Mouse (Mus musculus) testis, adult 2 months (tissue): ENCODE data around the gene Tenm1. TPM values are rescaled to one million over a fixed set of nuclear protein-coding genes. Genes with fewer than 3 reads are reported as not detected.

ENCODE experiments used
- H3K27ac ChIP-seq: fragments of 200-500 bp; 2 replicates; pipeline ENCODE4 v1.5.1; 2012; ENCODE audit warnings: low read depth, low read length; ENCODE audit not compliant: control insufficient read depth, insufficient read depth
- H3K27me3 ChIP-seq: fragments of 200-500 bp; 2 replicates; pipeline ENCODE4 v1.6.1; 2012; ENCODE audit warnings: mild to moderate bottlenecking, low read length, moderate library complexity; ENCODE audit not compliant: control insufficient read depth, insufficient read depth
- H3K36me3 ChIP-seq: fragments of 200-500 bp; 2 replicates; pipeline ENCODE4 v1.6.1; 2012; ENCODE audit warnings: mild to moderate bottlenecking, low read length; ENCODE audit not compliant: control insufficient read depth, insufficient read depth
- H3K4me1 ChIP-seq: fragments of 200-500 bp; 2 replicates; pipeline ENCODE4 v1.6.1; 2012; ENCODE audit warnings: low read length; ENCODE audit not compliant: control insufficient read depth, insufficient read depth
- H3K4me3 ChIP-seq: fragments of 200-500 bp; 2 replicates; pipeline ENCODE4 v1.5.1; 2012; ENCODE audit warnings: low read depth, mild to moderate bottlenecking, low read length, moderate library complexity, mixed read lengths; ENCODE audit not compliant: control insufficient read depth
- CTCF ChIP-seq: fragments of 200-500 bp; IDR thresholded peaks from 2 replicates; pipeline ENCODE4 v1.5.1; 2012; ENCODE audit warnings: low read depth, mild to moderate bottlenecking, inconsistent platforms, low read length, moderate library complexity; ENCODE audit not compliant: control insufficient read depth, insufficient read depth, insufficient replicate concordance
- POLR2A ChIP-seq: fragments of 200-500 bp; IDR thresholded peaks from 2 replicates; pipeline ENCODE4 v1.6.1; 2012; ENCODE audit warnings: low read depth, mild to moderate bottlenecking, inconsistent platforms, low read length, moderate library complexity; ENCODE audit not compliant: control insufficient read depth
- polyA plus RNA-seq: library from polyadenylated mRNA; depleted of rRNA; stranded (reverse); fragments of >200 nt; gene quantifications from 2 replicates; pipeline ENCODE4 v1.2.3, GENCODE M21; 2012

The Tenm1 gene
- polyA plus RNA-seq, 1 experiment, result 0.02 TPM

DNA sequence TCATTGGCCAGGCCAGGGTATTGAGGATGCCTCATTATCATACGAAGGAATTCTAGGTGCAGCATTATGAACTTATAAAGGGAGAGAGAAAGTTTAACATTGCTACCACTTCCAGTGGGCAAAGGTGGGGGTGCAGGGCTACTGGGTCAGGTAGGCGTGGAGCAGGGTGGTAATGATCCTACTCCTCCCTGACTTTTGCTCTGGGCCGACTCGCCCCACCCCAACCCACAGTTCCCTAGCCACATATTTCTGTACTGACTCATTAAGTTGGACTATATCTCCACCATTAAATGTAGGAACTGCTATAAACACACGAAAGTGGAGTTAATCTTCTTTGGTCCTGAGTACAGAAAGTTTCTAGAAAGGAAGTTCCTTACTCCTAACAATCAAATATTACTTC is 40.8 kb downstream of the Tenm1 start:
- H3K36me3 ChIP-seq, result no peaks in the 10 kb centered on the region
- TF ChIP-seq CTCF (no peak), POLR2A (no peak)
- no peaks in the 10 kb centered on the region for H3K4me1 ChIP-seq
- no peak overlapping the region for H3K4me3 ChIP-seq
- H3K27me3 ChIP-seq, result no peaks in the 10 kb centered on the region
- no peak overlapping the region for H3K27ac ChIP-seq

DNA sequence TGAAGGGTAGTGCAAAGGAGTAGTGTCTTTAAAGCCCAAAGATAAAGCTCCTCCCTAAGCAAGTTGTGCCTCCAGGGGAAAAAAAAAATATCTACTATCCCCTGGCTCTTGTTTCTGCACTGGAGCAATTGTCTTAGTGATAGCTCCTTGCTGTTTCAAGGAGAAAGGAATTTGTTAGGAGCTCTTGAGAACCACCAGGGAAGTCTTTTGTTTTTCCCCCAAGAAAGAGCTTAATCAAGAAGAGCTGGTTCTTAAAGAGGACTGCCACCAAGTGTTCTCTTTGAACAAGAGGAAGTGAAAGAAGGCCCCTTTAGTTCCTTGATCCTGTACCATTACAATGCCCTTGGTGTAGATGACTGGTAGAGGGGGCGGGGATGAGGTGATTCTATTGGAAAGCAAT is 56.4 kb downstream of the Tenm1 start:
- no peaks in the 10 kb centered on the region for H3K27me3 ChIP-seq
- no peak overlapping the region for H3K4me3 ChIP-seq
- H3K27ac ChIP-seq, result no peak overlapping the region
- TF ChIP-seq POLR2A, result no peak
- TF ChIP-seq CTCF, result no peak
- no peaks in the 10 kb centered on the region for H3K36me3 ChIP-seq
- H3K4me1 ChIP-seq, result no peaks in the 10 kb centered on the region

DNA sequence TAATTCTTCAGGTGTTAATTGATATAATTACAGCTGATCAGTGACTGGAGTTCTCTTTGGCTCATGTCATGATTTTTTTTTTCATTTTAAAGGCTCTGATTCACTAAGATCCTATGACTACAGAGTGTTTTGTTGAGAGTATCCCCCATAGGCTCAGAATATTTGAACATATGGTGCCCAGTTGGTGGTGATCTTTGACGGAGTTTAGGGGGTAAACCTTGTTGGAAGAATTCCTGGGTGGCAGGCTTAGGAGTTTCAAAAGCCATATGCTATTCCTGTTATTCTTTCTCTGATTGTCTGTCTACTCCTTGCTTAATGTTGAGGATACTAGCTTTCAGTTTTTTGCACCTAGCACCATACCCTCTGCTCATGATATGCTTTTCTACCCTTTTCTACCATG is 109.6 kb downstream of the Tenm1 start:
- TF ChIP-seq POLR2A (no peak), CTCF (no peak)
- no peak overlapping the region for H3K27ac ChIP-seq

DNA sequence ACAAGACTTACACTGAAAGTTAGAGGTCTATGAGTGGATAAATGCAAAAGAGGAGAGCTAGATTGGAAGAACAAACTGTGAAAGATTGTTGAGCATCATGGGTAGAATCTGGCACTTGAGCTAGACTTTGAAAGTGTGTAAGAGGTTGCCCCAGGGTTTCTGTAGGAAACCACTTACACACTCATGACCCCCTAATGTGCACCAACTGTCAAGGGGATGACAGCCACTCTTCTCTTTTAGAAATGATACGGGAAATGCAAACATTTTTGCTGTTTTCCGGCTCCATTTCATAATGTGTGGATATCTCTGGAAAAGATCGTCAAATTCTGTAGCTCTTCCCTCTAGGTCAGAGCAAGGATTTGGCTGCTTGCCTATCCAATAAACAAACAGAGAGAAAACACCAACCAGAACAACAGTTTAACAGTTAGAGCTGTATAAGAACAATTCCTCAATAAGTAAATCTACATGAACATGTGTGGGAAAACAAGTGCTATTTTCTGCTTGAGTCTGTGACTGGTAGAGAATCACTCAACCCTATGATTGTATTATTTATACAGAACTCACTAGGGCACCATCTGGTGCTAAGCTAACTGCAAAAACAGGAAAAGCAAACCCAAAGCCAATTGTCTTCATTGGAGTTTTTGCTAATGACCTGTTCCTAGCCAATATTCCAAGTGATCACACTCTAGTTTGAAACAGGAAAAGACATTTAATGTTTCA is 111.0 kb downstream of the Tenm1 start:
- H3K36me3 ChIP-seq, result no peaks in the 10 kb centered on the region
- H3K4me1 ChIP-seq, result no peaks in the 10 kb centered on the region
- no peak overlapping the region for H3K4me3 ChIP-seq
- no peaks in the 10 kb centered on the region for H3K27me3 ChIP-seq
- TF ChIP-seq POLR2A (no peak), CTCF (no peak)
- no peak overlapping the region for H3K27ac ChIP-seq

More for the DNA sequence above, 109.6 kb downstream of the Tenm1 start:
- H3K36me3 ChIP-seq, result no peaks in the 10 kb centered on the region
- H3K4me3 ChIP-seq, result no peak overlapping the region
- H3K4me1 ChIP-seq, result no peaks in the 10 kb centered on the region
- no peaks in the 10 kb centered on the region for H3K27me3 ChIP-seq

DNA sequence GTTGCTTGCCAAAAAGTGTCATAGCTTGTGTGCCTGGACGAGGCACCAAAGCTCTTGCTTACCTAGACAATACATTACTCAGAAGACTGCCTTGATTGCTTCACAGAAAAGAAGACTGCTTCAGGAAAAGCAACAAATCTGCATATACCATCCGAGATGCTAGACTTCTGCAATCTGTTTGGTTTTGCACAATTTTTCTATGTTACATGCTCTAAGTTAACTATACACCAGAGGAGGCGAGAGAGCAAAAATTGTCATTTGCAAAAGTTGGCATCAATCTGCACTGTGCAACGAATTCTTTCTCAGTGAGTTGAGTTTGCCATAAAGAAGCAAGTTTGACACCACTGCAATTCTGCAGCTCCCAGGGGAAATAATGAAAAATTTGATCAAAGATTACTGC is 193.1 kb downstream of the Tenm1 start:
- Histone ChIP-seq H3K27me3 (no peaks in the 10 kb centered on the region), H3K4me1 (no peaks in the 10 kb centered on the region), H3K27ac (no peak overlapping the region), H3K36me3 (no peaks in the 10 kb centered on the region), H3K4me3 (no peak overlapping the region)
- TF ChIP-seq CTCF, result no peak
- TF ChIP-seq POLR2A, result no peak

DNA sequence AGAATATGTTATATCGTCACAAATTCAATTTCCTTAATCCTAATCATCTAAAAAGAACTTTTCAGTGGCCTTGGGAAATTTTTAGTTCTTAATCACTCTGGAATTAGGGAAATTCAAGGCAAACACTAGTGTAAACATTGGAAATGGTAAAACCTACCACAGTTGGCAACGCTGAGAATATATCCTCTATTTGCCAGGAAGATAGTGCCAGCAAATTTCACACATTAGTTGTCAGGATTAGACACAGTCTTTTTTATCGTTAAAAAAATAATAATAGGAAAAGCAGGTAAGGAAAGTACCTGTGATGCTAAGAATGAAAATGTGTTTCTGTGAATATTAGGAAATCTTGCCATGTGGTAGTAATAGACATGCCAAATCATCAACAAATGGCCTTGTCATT is 223.9 kb downstream of the Tenm1 start:
- Histone ChIP-seq H3K36me3 (no peaks in the 10 kb centered on the region), H3K4me1 (no peaks in the 10 kb centered on the region)
- TF ChIP-seq CTCF, result no peak
- no peak for TF ChIP-seq POLR2A

DNA sequence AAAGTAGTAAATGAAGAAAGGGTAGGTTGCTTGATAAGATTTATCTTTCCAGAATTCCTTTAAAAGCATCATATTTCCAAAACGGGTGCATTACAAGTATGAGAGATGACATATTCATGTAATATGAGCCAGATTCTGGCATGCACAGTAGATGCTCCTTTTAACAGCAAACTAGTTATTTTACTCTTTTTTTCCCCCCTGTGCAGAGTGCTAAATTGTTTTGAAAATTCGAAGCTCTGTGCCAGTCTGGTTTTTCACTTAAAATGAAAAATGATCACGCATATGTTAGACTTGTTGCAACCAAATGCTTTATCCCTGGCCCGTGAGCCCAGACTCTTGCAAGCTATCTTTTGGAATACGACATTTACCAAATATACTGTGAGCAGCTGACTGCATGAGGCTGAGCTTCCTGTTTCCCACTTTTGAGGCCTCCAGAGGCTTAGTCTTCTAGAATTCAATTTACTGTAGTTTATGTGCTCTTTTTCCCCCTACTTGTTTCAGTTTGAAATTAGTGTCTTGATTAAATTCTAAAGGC is 226.6 kb downstream of the Tenm1 start:
- H3K27ac ChIP-seq, result no peak overlapping the region

More for the DNA sequence above, 223.9 kb downstream of the Tenm1 start:
- H3K27ac ChIP-seq, result no peak overlapping the region
- H3K27me3 ChIP-seq, result no peaks in the 10 kb centered on the region
- H3K4me3 ChIP-seq, result no peak overlapping the region

More for the DNA sequence above, 226.6 kb downstream of the Tenm1 start:
- H3K4me3 ChIP-seq, result no peak overlapping the region
- no peaks in the 10 kb centered on the region for H3K27me3 ChIP-seq
- no peaks in the 10 kb centered on the region for H3K4me1 ChIP-seq
- no peaks in the 10 kb centered on the region for H3K36me3 ChIP-seq
- TF ChIP-seq CTCF (no peak), POLR2A (no peak)
